Mouse (Mus musculus) embryonic facial prominence, embryonic 15.5 days (tissue): ENCODE results near the gene Stam2. TPM values are rescaled to one million over a fixed set of nuclear protein-coding genes. Genes with fewer than 3 reads are reported as not detected.

ENCODE experiments used
- ATAC-seq: fragments of 200-750 bp; cut with Nextera tagmentation; 2 replicates; pipeline ENCODE4 v1.8.0; 2017; ENCODE audit warnings: low read depth, moderate TSS enrichment; ENCODE audit not compliant: insufficient number of reproducible peaks, low FRiP score, low TSS enrichment
- H3K27ac ChIP-seq: fragments of 300-500 bp; sonication (generic); replicated peaks from 2 replicates; pipeline ENCODE4 v1.5.1; 2015; ENCODE audit warnings: mild to moderate bottlenecking, inconsistent platforms
- H3K27me3 ChIP-seq: fragments of 300-500 bp; sonication (generic); 2 replicates; pipeline ENCODE4 v1.6.1; 2015; ENCODE audit warnings: inconsistent platforms
- H3K36me3 ChIP-seq: fragments of 300-500 bp; sonication (generic); 2 replicates; pipeline ENCODE4 v1.6.1; 2015; ENCODE audit warnings: mild to moderate bottlenecking, inconsistent platforms
- H3K4me1 ChIP-seq: fragments of 300-500 bp; sonication (generic); 2 replicates; pipeline ENCODE4 v1.6.1; 2015; ENCODE audit warnings: inconsistent platforms
- H3K4me2 ChIP-seq: fragments of 300-500 bp; sonication (generic); replicated peaks from 2 replicates; pipeline ENCODE4 v1.6.1; 2015; ENCODE audit warnings: mild to moderate bottlenecking, inconsistent platforms
- H3K4me3 ChIP-seq: fragments of 300-500 bp; sonication (generic); replicated peaks from 2 replicates; pipeline ENCODE4 v1.5.1; 2015; ENCODE audit warnings: mild to moderate bottlenecking, inconsistent platforms
- H3K9ac ChIP-seq: fragments of 300-500 bp; sonication (generic); 2 replicates; pipeline ENCODE4 v1.6.1; 2015; ENCODE audit warnings: inconsistent platforms
- H3K9me3 ChIP-seq: fragments of 300-500 bp; sonication (generic); replicated peaks from 2 replicates; pipeline ENCODE4 v1.6.1; 2016; ENCODE audit warnings: inconsistent platforms
- WGBS: fragments of 180-500 bp; shearing (Covaris S2); methylation state at CpG from one replicate; pipeline ENCODE4 v1.1.7; 2015; 5-methylcytosine and 5-hydroxymethylcytosine counted together
- polyA plus RNA-seq: library from polyadenylated mRNA; unstranded; fragments of >200 nt; fragmentation: Nextera tagmentation; extraction: Ambion mirVana; gene quantifications from 2 replicates; pipeline ENCODE4 v1.2.1, GENCODE M21; 2015

The Stam2 gene
- 32.3 and 32.8 TPM in 2 replicates for polyA plus RNA-seq

GRCm38 (mm10) chr2:52742256-52743158 lies at the start of gene Stam2:
Gene Stam2 (minus strand): TSS chr2:52742281.
- no peaks in the 10 kb centered on the region for H3K9me3 ChIP-seq
- H3K27ac ChIP-seq: peak within 1 kb of the TSS; percentile 99
- H3K9ac ChIP-seq: peak within 1 kb of the TSS; percentile 87
- peak; percentile 91 for ATAC-seq
- 5% methylated on average over 54 of the region's 54 CpGs for WGBS
- H3K4me3 ChIP-seq: peak within 1 kb of the TSS; percentile 91
- H3K36me3 ChIP-seq: no peaks in the 10 kb centered on the region
- peak within 1 kb of the TSS; percentile 50 for H3K4me2 ChIP-seq
- H3K4me1 ChIP-seq: peaks cover 11% of the 10 kb centered on the region
- no peaks in the 10 kb centered on the region for H3K27me3 ChIP-seq

- H3K9ac ChIP-seq: no peak overlapping the region
- ATAC-seq: no peak; the same call in 1 of the 2 replicates
- no peaks in the 10 kb centered on the region for H3K4me1 ChIP-seq
- H3K9me3 ChIP-seq: no peaks in the 10 kb centered on the region
- WGBS: 23% methylated on average over 3 of the region's 3 CpGs
- no peaks in the 10 kb centered on the region for H3K27me3 ChIP-seq
- no peak overlapping the region for H3K27ac ChIP-seq
- H3K4me3 ChIP-seq: no peak overlapping the region
- no peak overlapping the region for H3K4me2 ChIP-seq
- no peaks in the 10 kb centered on the region for H3K36me3 ChIP-seq
These were observed 43.1 kb upstream of the Stam2 start for GRCm38 (mm10) chr2:52785106-52785721.

- no peak overlapping the region for H3K4me2 ChIP-seq
- no peak overlapping the region for H3K9ac ChIP-seq
- H3K9me3 ChIP-seq: no peaks in the 10 kb centered on the region
- H3K27ac ChIP-seq: no peak overlapping the region
- no peak overlapping the region for H3K4me3 ChIP-seq
- no peak for ATAC-seq
- H3K4me1 ChIP-seq: no peaks in the 10 kb centered on the region
- 76% methylated on average over 10 of the region's 10 CpGs for WGBS
- no peaks in the 10 kb centered on the region for H3K36me3 ChIP-seq
- no peaks in the 10 kb centered on the region for H3K27me3 ChIP-seq
These were observed 37.9 kb upstream of the Stam2 start for GRCm38 (mm10) chr2:52779987-52780386.

- Histone ChIP-seq H3K27ac (no peak overlapping the region), H3K4me3 (no peak overlapping the region), H3K4me2 (no peak overlapping the region), H3K36me3 (no peaks in the 10 kb centered on the region), H3K4me1 (no peaks in the 10 kb centered on the region), H3K9me3 (no peaks in the 10 kb centered on the region), H3K9ac (no peak overlapping the region), H3K27me3 (no peaks in the 10 kb centered on the region)
- WGBS: 78% methylated on average over 9 of the region's 9 CpGs
- ATAC-seq: no peak
These were observed 37.3 kb upstream of the Stam2 start for GRCm38 (mm10) chr2:52779381-52779780.

- Histone ChIP-seq H3K9me3 (no peaks in the 10 kb centered on the region), H3K4me3 (no peak overlapping the region), H3K27ac (no peak overlapping the region), H3K4me1 (0 out of 2 replicates have a peak, but pooled peaks cover under 1% of the 10 kb centered on the region), H3K4me2 (no peak overlapping the region), H3K9ac (no peak overlapping the region), H3K27me3 (no peaks in the 10 kb centered on the region), H3K36me3 (no peaks in the 10 kb centered on the region)
- WGBS: 45% methylated on average over 2 of the region's 2 CpGs
- no peak for ATAC-seq
These were observed 35.8 kb upstream of the Stam2 start for GRCm38 (mm10) chr2:52777839-52778238.

- WGBS: 55% methylated on average over 1 of the region's 1 CpGs
- Histone ChIP-seq H3K36me3 (no peaks in the 10 kb centered on the region), H3K27me3 (no peaks in the 10 kb centered on the region), H3K9me3 (no peaks in the 10 kb centered on the region), H3K27ac (no peak overlapping the region), H3K4me1 (0 out of 2 replicates have a peak, but pooled peaks cover 2% of the 10 kb centered on the region), H3K4me3 (no peak overlapping the region), H3K4me2 (no peak overlapping the region), H3K9ac (no peak overlapping the region)
- ATAC-seq: no peak
These were observed 32.3 kb upstream of the Stam2 start for GRCm38 (mm10) chr2:52774373-52774772.

- 0 out of 2 replicates have a peak, but pooled peaks cover 2% of the 10 kb centered on the region for H3K4me1 ChIP-seq
- no peak overlapping the region for H3K4me3 ChIP-seq
- no peak overlapping the region for H3K27ac ChIP-seq
- WGBS: 30% methylated on average over 5 of the region's 5 CpGs
- H3K36me3 ChIP-seq: no peaks in the 10 kb centered on the region
- no peak overlapping the region for H3K4me2 ChIP-seq
- no peak overlapping the region for H3K9ac ChIP-seq
- no peaks in the 10 kb centered on the region for H3K27me3 ChIP-seq
- no peaks in the 10 kb centered on the region for H3K9me3 ChIP-seq
- ATAC-seq: no peak
These were observed 30.8 kb upstream of the Stam2 start for GRCm38 (mm10) chr2:52772774-52773393.

- H3K27me3 ChIP-seq: no peaks in the 10 kb centered on the region
- H3K4me3 ChIP-seq: no peak overlapping the region
- WGBS: 90% methylated on average over 6 of the region's 6 CpGs
- H3K27ac ChIP-seq: no peak overlapping the region
- H3K36me3 ChIP-seq: no peaks in the 10 kb centered on the region
- H3K9ac ChIP-seq: no peak overlapping the region
- no peak overlapping the region for H3K4me2 ChIP-seq
- peaks cover 5% of the 10 kb centered on the region; the same call in 1 of the 2 replicates for H3K4me1 ChIP-seq
- H3K9me3 ChIP-seq: no peaks in the 10 kb centered on the region
- no peak for ATAC-seq
These were observed 23.0 kb upstream of the Stam2 start for GRCm38 (mm10) chr2:52765130-52765529.

- H3K36me3 ChIP-seq: no peaks in the 10 kb centered on the region
- ATAC-seq: no peak
- H3K9me3 ChIP-seq: no peaks in the 10 kb centered on the region
- 0 out of 2 replicates have a peak overlapping the region, but pooled peaks have one; percentile 17 for H3K4me2 ChIP-seq
- peaks cover 5% of the 10 kb centered on the region; the same call in 1 of the 2 replicates for H3K4me1 ChIP-seq
- H3K4me3 ChIP-seq: no peak overlapping the region
- H3K9ac ChIP-seq: no peak overlapping the region
- no peak overlapping the region for H3K27ac ChIP-seq
- WGBS: 66% methylated on average over 14 of the region's 14 CpGs
- H3K27me3 ChIP-seq: no peaks in the 10 kb centered on the region
These were observed 21.8 kb upstream of the Stam2 start for GRCm38 (mm10) chr2:52763891-52764290.

GRCm38 (mm10) chr2:52763040-52763736 lies 21.1 kb upstream of the Stam2 start:
- ATAC-seq: peak; percentile 76; the same call in 1 of the 2 replicates
- no peaks in the 10 kb centered on the region for H3K36me3 ChIP-seq
- peak overlapping the region; percentile 69; the same call in 1 of the 2 replicates for H3K27ac ChIP-seq
- no peaks in the 10 kb centered on the region for H3K9me3 ChIP-seq
- no peaks in the 10 kb centered on the region for H3K27me3 ChIP-seq
- peak overlapping the region; percentile 53 for H3K4me2 ChIP-seq
- H3K9ac ChIP-seq: no peak overlapping the region
- peaks cover 5% of the 10 kb centered on the region; the same call in 1 of the 2 replicates for H3K4me1 ChIP-seq
- WGBS: 4% methylated on average over 12 of the region's 12 CpGs
- H3K4me3 ChIP-seq: peak overlapping the region; percentile 30
